Mouse (Mus musculus) right cerebral cortex, postnatal 14 days (tissue): ENCODE measurements around the gene Pdpk1.
"Not testable (repeated sequence)": the region's sequence is repeated elsewhere in the genome, so short reads cannot be mapped to it uniquely, and the experiment has no call there.

Experiments
- DNase-seq: peaks from one replicate; pipeline ENCODE4 v3.0.0; 2022

The Pdpk1 gene

GRCm38 (mm10) chr17:24162584-24163175, 12.0 kb upstream of the Pdpk1 start:
- no peak for DNase-seq

- no peak for DNase-seq
Observed at GRCm38 (mm10) chr17:24161466-24161865, 10.7 kb upstream of the Pdpk1 start.

GRCm38 (mm10) chr17:24157526-24157925, 6.8 kb upstream of the Pdpk1 start:
- no peak for DNase-seq

GRCm38 (mm10) chr17:24157121-24157520, 6.4 kb upstream of the Pdpk1 start:
- no peak for DNase-seq

- DNase-seq, result no peak
Observed at GRCm38 (mm10) chr17:24156394-24156793, 5.7 kb upstream of the Pdpk1 start.

- DNase-seq, result no peak
Observed at GRCm38 (mm10) chr17:24155742-24156141, 5.0 kb upstream of the Pdpk1 start.

GRCm38 (mm10) chr17:24154463-24154862, 3.7 kb upstream of the Pdpk1 start:
- DNase-seq, result no peak

GRCm38 (mm10) chr17:24151890-24152563, 1.3 kb upstream of the Pdpk1 start:
- peak; percentile 80 for DNase-seq

- no peak for DNase-seq
Observed at GRCm38 (mm10) chr17:24151382-24151781, 658 bp upstream of the Pdpk1 start.

GRCm38 (mm10) chr17:24149421-24149820, 1.3 kb downstream of the Pdpk1 start:
- DNase-seq, result no peak

- no peak for DNase-seq
Observed at GRCm38 (mm10) chr17:24142897-24143296, 7.8 kb downstream of the Pdpk1 start.

GRCm38 (mm10) chr17:24141425-24141920, 9.3 kb downstream of the Pdpk1 start:
- DNase-seq, result peak; percentile 96

- DNase-seq, result no peak
Observed at GRCm38 (mm10) chr17:24140845-24141424, 9.8 kb downstream of the Pdpk1 start.

GRCm38 (mm10) chr17:24139968-24140367, 10.8 kb downstream of the Pdpk1 start:
- no peak for DNase-seq

GRCm38 (mm10) chr17:24139256-24139655, 11.5 kb downstream of the Pdpk1 start:
- DNase-seq, result no peak

GRCm38 (mm10) chr17:24137226-24137880, 13.4 kb downstream of the Pdpk1 start:
- no peak for DNase-seq

GRCm38 (mm10) chr17:24134062-24134461, 16.7 kb downstream of the Pdpk1 start:
- DNase-seq, result no peak

GRCm38 (mm10) chr17:24132919-24133318, 17.8 kb downstream of the Pdpk1 start:
- DNase-seq, result not testable (repeated sequence)

GRCm38 (mm10) chr17:24131570-24131969, 19.2 kb downstream of the Pdpk1 start:
- no peak for DNase-seq

GRCm38 (mm10) chr17:24129246-24129645, 21.5 kb downstream of the Pdpk1 start:
- not testable (repeated sequence) for DNase-seq

GRCm38 (mm10) chr17:24127592-24127991, 23.1 kb downstream of the Pdpk1 start:
- DNase-seq, result no peak

- DNase-seq, result no peak
Observed at GRCm38 (mm10) chr17:24126801-24127200, 23.9 kb downstream of the Pdpk1 start.

- no peak for DNase-seq
Observed at GRCm38 (mm10) chr17:24119446-24119845, 31.3 kb downstream of the Pdpk1 start.

- no peak for DNase-seq
Observed at GRCm38 (mm10) chr17:24113031-24113430, 37.7 kb downstream of the Pdpk1 start.
